Mouse (Mus musculus) kidney, postnatal 14 days (tissue): ENCODE results near the gene Syne1.
A peak's percentile ranks its signal among the peaks of the same experiment; 100 is the strongest.
"Not testable (repeated sequence)": the region's sequence is repeated elsewhere in the genome, so short reads cannot be mapped to it uniquely, and the experiment has no call there.

ENCODE experiments used
- DNase-seq: peaks from one replicate; pipeline ENCODE4 v3.0.0; 2022; ENCODE audit warnings: mixed read lengths

The Syne1 gene

GRCm38 (mm10) chr10:5515330-5515729, 36.0 kb downstream of the Syne1 start:
- no peak for DNase-seq

- DNase-seq, result no peak
Observed at GRCm38 (mm10) chr10:5514134-5514533, 37.1 kb downstream of the Syne1 start.

- DNase-seq, result peak; percentile 15
Observed at GRCm38 (mm10) chr10:5512285-5512684, 39.0 kb downstream of the Syne1 start.

- DNase-seq, result no peak
Observed at GRCm38 (mm10) chr10:5511403-5511802, 39.9 kb downstream of the Syne1 start.

GRCm38 (mm10) chr10:5507478-5507877, 43.8 kb downstream of the Syne1 start:
- no peak for DNase-seq

- DNase-seq, result no peak
Observed at GRCm38 (mm10) chr10:5504761-5505160, 46.5 kb downstream of the Syne1 start.

- DNase-seq, result no peak
Observed at GRCm38 (mm10) chr10:5503909-5504308, 47.4 kb downstream of the Syne1 start.

GRCm38 (mm10) chr10:5499684-5500369, 51.5 kb downstream of the Syne1 start:
- not testable (repeated sequence) for DNase-seq

GRCm38 (mm10) chr10:5497859-5498258, 53.4 kb downstream of the Syne1 start:
- no peak for DNase-seq

GRCm38 (mm10) chr10:5491050-5491449, 60.2 kb downstream of the Syne1 start:
- DNase-seq, result no peak

GRCm38 (mm10) chr10:5490029-5490428, 61.3 kb downstream of the Syne1 start:
- no peak for DNase-seq

GRCm38 (mm10) chr10:5488097-5488496, 63.2 kb downstream of the Syne1 start:
- no peak for DNase-seq

- DNase-seq, result peak; percentile 17
Observed at GRCm38 (mm10) chr10:5480552-5481550, 70.4 kb downstream of the Syne1 start.

- DNase-seq, result peak; percentile 36
Observed at GRCm38 (mm10) chr10:5480097-5480496, 71.2 kb downstream of the Syne1 start.

- DNase-seq, result no peak
Observed at GRCm38 (mm10) chr10:5468638-5469037, 82.6 kb downstream of the Syne1 start.

GRCm38 (mm10) chr10:5453830-5454229, 97.5 kb downstream of the Syne1 start:
- no peak for DNase-seq

- DNase-seq, result no peak
Observed at GRCm38 (mm10) chr10:5449944-5450343, 101.3 kb downstream of the Syne1 start.

GRCm38 (mm10) chr10:5447950-5448716, 103.1 kb downstream of the Syne1 start:
- DNase-seq, result no peak

- DNase-seq, result no peak
Observed at GRCm38 (mm10) chr10:5445313-5445712, 106.0 kb downstream of the Syne1 start.

- DNase-seq, result no peak
Observed at GRCm38 (mm10) chr10:5443020-5443419, 108.3 kb downstream of the Syne1 start.

GRCm38 (mm10) chr10:5439802-5440350, 111.4 kb downstream of the Syne1 start:
- no peak for DNase-seq

- no peak for DNase-seq
Observed at GRCm38 (mm10) chr10:5437766-5438165, 113.5 kb downstream of the Syne1 start.

GRCm38 (mm10) chr10:5423984-5424383, 127.3 kb downstream of the Syne1 start:
- no peak for DNase-seq
